Mouse (Mus musculus) heart, embryonic 12.5 days (tissue): ENCODE data around the gene Rimbp3. TPM values are rescaled to one million over a fixed set of nuclear protein-coding genes. Genes with fewer than 3 reads are reported as not detected.
A peak's percentile ranks its signal among the peaks of the same experiment; 100 is the strongest.

ENCODE experiments used
- ATAC-seq: fragments of 200-750 bp; cut with Nextera tagmentation; 2 replicates; pipeline ENCODE4 v1.8.0; 2017; ENCODE audit warnings: moderate TSS enrichment, moderate library complexity; ENCODE audit not compliant: insufficient number of reproducible peaks, low FRiP score
- H3K27ac ChIP-seq: fragments of 300-500 bp; sonication (generic); 2 replicates; pipeline ENCODE4 v1.5.1; 2016; ENCODE audit warnings: mild to moderate bottlenecking, moderate library complexity; ENCODE audit not compliant: poor library complexity, severe bottlenecking
- H3K27me3 ChIP-seq: fragments of 300-500 bp; sonication (generic); replicated peaks from 2 replicates; pipeline ENCODE4 v1.6.1; 2016; ENCODE audit warnings: mild to moderate bottlenecking, moderate library complexity
- H3K36me3 ChIP-seq: fragments of 300-500 bp; sonication (generic); 2 replicates; pipeline ENCODE4 v1.6.1; 2016; ENCODE audit warnings: mild to moderate bottlenecking, moderate library complexity
- H3K4me1 ChIP-seq: fragments of 300-500 bp; sonication (generic); replicated peaks from 2 replicates; pipeline ENCODE4 v1.6.1; 2016; ENCODE audit warnings: mild to moderate bottlenecking
- H3K4me2 ChIP-seq: fragments of 300-500 bp; sonication (generic); 2 replicates; pipeline ENCODE4 v1.6.1; 2016; ENCODE audit warnings: mild to moderate bottlenecking, moderate library complexity
- H3K4me3 ChIP-seq: fragments of 300-500 bp; sonication (generic); 2 replicates; pipeline ENCODE4 v1.5.1; 2016; ENCODE audit warnings: mild to moderate bottlenecking
- H3K9ac ChIP-seq: fragments of 300-500 bp; sonication (generic); 2 replicates; pipeline ENCODE4 v1.6.1; 2016; ENCODE audit warnings: mild to moderate bottlenecking, moderate library complexity
- H3K9me3 ChIP-seq: fragments of 300-500 bp; sonication (generic); replicated peaks from 2 replicates; pipeline ENCODE4 v1.6.1; 2016; ENCODE audit warnings: mild to moderate bottlenecking, moderate library complexity
- WGBS: fragments of 180-500 bp; shearing (Covaris S2); methylation state at CpG from one replicate; pipeline ENCODE4 v1.1.7; 2016; 5-methylcytosine and 5-hydroxymethylcytosine counted together
- polyA plus RNA-seq: library from polyadenylated mRNA; unstranded; fragments of >200 nt; fragmentation: Nextera tagmentation; extraction: Ambion mirVana; gene quantifications from 2 replicates; pipeline ENCODE4 v1.2.1, GENCODE M21; 2016

Gene Rimbp3
- polyA plus RNA-seq, 1 experiment from 2014 or later: 0.26 TPM

- no peaks in the 10 kb centered on the region for H3K36me3 ChIP-seq
- no peaks in the 10 kb centered on the region for H3K9me3 ChIP-seq
- 65% methylated on average over 2 of the region's 2 CpGs for WGBS
- H3K9ac ChIP-seq: no peak overlapping the region
- no peak for ATAC-seq
- H3K4me2 ChIP-seq: no peak overlapping the region
- no peak overlapping the region for H3K27ac ChIP-seq
- H3K4me1 ChIP-seq: peaks cover 72% of the 10 kb centered on the region
- no peaks in the 10 kb centered on the region for H3K27me3 ChIP-seq
- no peak overlapping the region for H3K4me3 ChIP-seq
These were observed 31.0 kb downstream of the Rimbp3 start for GRCm38 (mm10) chr16:17239409-17239808.

- peak overlapping the region; percentile 7; the same call in 1 of the 2 replicates for H3K27ac ChIP-seq
- H3K9me3 ChIP-seq: no peaks in the 10 kb centered on the region
- no peak for ATAC-seq
- H3K36me3 ChIP-seq: no peaks in the 10 kb centered on the region
- 29% methylated on average over 1 of the region's 1 CpGs for WGBS
- no peak overlapping the region for H3K4me3 ChIP-seq
- H3K27me3 ChIP-seq: no peaks in the 10 kb centered on the region
- no peak overlapping the region for H3K9ac ChIP-seq
- peaks cover 59% of the 10 kb centered on the region for H3K4me1 ChIP-seq
- H3K4me2 ChIP-seq: no peak overlapping the region
These were observed 35.3 kb downstream of the Rimbp3 start for GRCm38 (mm10) chr16:17243731-17244130.

GRCm38 (mm10) chr16:17244996-17245395 is 36.6 kb downstream of the Rimbp3 start:
- H3K27ac ChIP-seq: no peak overlapping the region
- no peaks in the 10 kb centered on the region for H3K27me3 ChIP-seq
- H3K9me3 ChIP-seq: no peaks in the 10 kb centered on the region
- no peak overlapping the region for H3K4me2 ChIP-seq
- H3K4me3 ChIP-seq: no peak overlapping the region
- no peak overlapping the region for H3K9ac ChIP-seq
- 79% methylated on average over 1 of the region's 1 CpGs for WGBS
- H3K4me1 ChIP-seq: peaks cover 59% of the 10 kb centered on the region
- no peaks in the 10 kb centered on the region for H3K36me3 ChIP-seq
- ATAC-seq: no peak

GRCm38 (mm10) chr16:17247727-17248126 is 39.3 kb downstream of the Rimbp3 start:
- no peak for ATAC-seq
- Histone ChIP-seq H3K27ac (peak overlapping the region; percentile 59), H3K4me2 (no peak overlapping the region), H3K4me3 (no peak overlapping the region), H3K36me3 (no peaks in the 10 kb centered on the region), H3K9me3 (no peaks in the 10 kb centered on the region), H3K4me1 (peaks cover 72% of the 10 kb centered on the region), H3K9ac (no peak overlapping the region), H3K27me3 (no peaks in the 10 kb centered on the region)
- whole genome bisulfite sequencing: 44% methylated on average over 4 of the region's 4 CpGs

GRCm38 (mm10) chr16:17249135-17249534 is 40.7 kb downstream of the Rimbp3 start:
- Histone ChIP-seq H3K4me3 (no peak overlapping the region), H3K9me3 (no peaks in the 10 kb centered on the region), H3K4me2 (0 out of 2 replicates have a peak overlapping the region, but pooled peaks have one; percentile 4), H3K27ac (no peak overlapping the region), H3K36me3 (no peaks in the 10 kb centered on the region), H3K27me3 (no peaks in the 10 kb centered on the region), H3K9ac (no peak overlapping the region), H3K4me1 (peaks cover 76% of the 10 kb centered on the region)
- WGBS: 24% methylated on average over 6 of the region's 6 CpGs
- ATAC-seq: peak; percentile 47; the same call in 1 of the 2 replicates

GRCm38 (mm10) chr16:17251539-17251938 is 43.1 kb downstream of the Rimbp3 start:
- Histone ChIP-seq H3K9ac (no peak overlapping the region), H3K4me2 (no peak overlapping the region), H3K9me3 (no peaks in the 10 kb centered on the region), H3K4me3 (no peak overlapping the region), H3K27ac (no peak overlapping the region), H3K27me3 (no peaks in the 10 kb centered on the region), H3K4me1 (peaks cover 83% of the 10 kb centered on the region), H3K36me3 (peaks cover 7% of the 10 kb centered on the region; the same call in 1 of the 2 replicates)
- 44% methylated on average over 3 of the region's 3 CpGs for WGBS
- no peak for ATAC-seq

GRCm38 (mm10) chr16:17252086-17252726 is 43.8 kb downstream of the Rimbp3 start:
- no peak for ATAC-seq
- Histone ChIP-seq H3K4me3 (no peak overlapping the region), H3K9me3 (no peaks in the 10 kb centered on the region), H3K27ac (no peak overlapping the region), H3K27me3 (no peaks in the 10 kb centered on the region), H3K4me2 (no peak overlapping the region), H3K9ac (no peak overlapping the region), H3K36me3 (peaks cover 7% of the 10 kb centered on the region; the same call in 1 of the 2 replicates), H3K4me1 (peaks cover 77% of the 10 kb centered on the region)
- WGBS: 69% methylated on average over 3 of the region's 3 CpGs

GRCm38 (mm10) chr16:17252841-17253240 is 44.4 kb downstream of the Rimbp3 start:
- Histone ChIP-seq H3K27me3 (no peaks in the 10 kb centered on the region), H3K4me1 (peaks cover 71% of the 10 kb centered on the region), H3K4me3 (no peak overlapping the region), H3K27ac (no peak overlapping the region), H3K9me3 (no peaks in the 10 kb centered on the region), H3K36me3 (peaks cover 13% of the 10 kb centered on the region), H3K9ac (no peak overlapping the region), H3K4me2 (no peak overlapping the region)
- 54% methylated on average over 7 of the region's 7 CpGs for WGBS
- ATAC-seq: no peak

GRCm38 (mm10) chr16:17254005-17254597 is 45.7 kb downstream of the Rimbp3 start:
- Histone ChIP-seq H3K4me2 (peak overlapping the region; percentile 49), H3K27me3 (no peaks in the 10 kb centered on the region), H3K4me3 (no peak overlapping the region), H3K27ac (peak overlapping the region; percentile 48; the same call in 1 of the 2 replicates), H3K36me3 (peaks cover 26% of the 10 kb centered on the region), H3K4me1 (peaks cover 66% of the 10 kb centered on the region), H3K9me3 (no peaks in the 10 kb centered on the region), H3K9ac (no peak overlapping the region)
- 25% methylated on average over 4 of the region's 4 CpGs for WGBS
- ATAC-seq: no peak

GRCm38 (mm10) chr16:17255270-17255669 is 46.9 kb downstream of the Rimbp3 start:
- H3K4me1 ChIP-seq: peaks cover 57% of the 10 kb centered on the region
- H3K9me3 ChIP-seq: no peaks in the 10 kb centered on the region
- H3K27me3 ChIP-seq: no peaks in the 10 kb centered on the region
- no peak overlapping the region for H3K4me2 ChIP-seq
- no peak overlapping the region for H3K27ac ChIP-seq
- no peak for ATAC-seq
- no peak overlapping the region for H3K4me3 ChIP-seq
- peaks cover 35% of the 10 kb centered on the region for H3K36me3 ChIP-seq
- WGBS: 73% methylated on average over 2 of the region's 2 CpGs
- H3K9ac ChIP-seq: 0 out of 2 replicates have a peak overlapping the region, but pooled peaks have one; percentile 9

GRCm38 (mm10) chr16:17257359-17257821 is 49.0 kb downstream of the Rimbp3 start:
- 78% methylated on average over 9 of the region's 9 CpGs for WGBS
- no peak overlapping the region for H3K27ac ChIP-seq
- ATAC-seq: no peak
- no peaks in the 10 kb centered on the region for H3K27me3 ChIP-seq
- peaks cover 48% of the 10 kb centered on the region for H3K36me3 ChIP-seq
- H3K4me1 ChIP-seq: peaks cover 47% of the 10 kb centered on the region
- no peak overlapping the region for H3K4me2 ChIP-seq
- no peaks in the 10 kb centered on the region for H3K9me3 ChIP-seq
- H3K9ac ChIP-seq: no peak overlapping the region
- no peak overlapping the region for H3K4me3 ChIP-seq
